Mouse (Mus musculus) limb, embryonic 14.5 days (tissue): Measurements from ENCODE around the gene Sema5b. TPM values are rescaled to one million over a fixed set of nuclear protein-coding genes. Genes with fewer than 3 reads are reported as not detected.

ENCODE experiments used
- ATAC-seq: fragments of 200-750 bp; cut with Nextera tagmentation; 2 replicates; pipeline ENCODE4 v1.8.0; 2017; ENCODE audit warnings: low read depth, moderate number of reproducible peaks, moderate TSS enrichment; ENCODE audit not compliant: low FRiP score
- DNase-seq: peaks from one replicate; pipeline ENCODE4 v3.0.0-alpha.2; 2015; ENCODE audit warnings: low spot score
- H3K27ac ChIP-seq: fragments of 300-500 bp; sonication (generic); replicated peaks from 2 replicates; pipeline ENCODE4 v1.5.1; 2014; ENCODE audit warnings: low read depth, mild to moderate bottlenecking, low read length, moderate library complexity, mixed read lengths
- H3K27me3 ChIP-seq: fragments of 300-500 bp; sonication (generic); 2 replicates; pipeline ENCODE4 v1.6.1; 2014; ENCODE audit warnings: low read length, mixed read lengths; ENCODE audit not compliant: control insufficient read depth, insufficient read depth
- H3K36me3 ChIP-seq: fragments of 300-500 bp; sonication (generic); 2 replicates; pipeline ENCODE4 v1.6.1; 2014; ENCODE audit warnings: mild to moderate bottlenecking, low read length, moderate library complexity, mixed read lengths; ENCODE audit not compliant: control insufficient read depth, insufficient read depth
- H3K4me1 ChIP-seq: fragments of 300-500 bp; sonication (generic); 2 replicates; pipeline ENCODE4 v1.6.1; 2014; ENCODE audit warnings: antibody characterized with exemption, low read length, mixed read lengths; ENCODE audit not compliant: control insufficient read depth, insufficient read depth
- H3K4me2 ChIP-seq: fragments of 300-500 bp; sonication (generic); replicated peaks from 2 replicates; pipeline ENCODE4 v1.6.1; 2014; ENCODE audit warnings: low read depth, mild to moderate bottlenecking, low read length, moderate library complexity; ENCODE audit not compliant: severe bottlenecking
- H3K4me3 ChIP-seq: fragments of 300-500 bp; sonication (generic); replicated peaks from 2 replicates; pipeline ENCODE4 v1.5.1; 2014; ENCODE audit warnings: low read length
- H3K9ac ChIP-seq: fragments of 300-500 bp; sonication (generic); 2 replicates; pipeline ENCODE4 v1.6.1; 2014; ENCODE audit warnings: mild to moderate bottlenecking, low read depth, low read length, moderate library complexity; ENCODE audit not compliant: severe bottlenecking
- H3K9me3 ChIP-seq: fragments of 300-500 bp; sonication (generic); 2 replicates; pipeline ENCODE4 v1.6.1; 2016; ENCODE audit warnings: low read length; ENCODE audit not compliant: control insufficient read depth
- POLR2A ChIP-seq: fragments of 200-500 bp; IDR thresholded peaks from 2 replicates; pipeline ENCODE4 v1.8.0; 2012; ENCODE audit warnings: inconsistent platforms, mild to moderate bottlenecking, moderate library complexity, borderline replicate concordance; ENCODE audit not compliant: insufficient read depth, insufficient read length; ENCODE audit errors: extremely low read depth
- WGBS: fragments of 180-500 bp; shearing (Covaris S2); extraction: QIAGEN DNeasy Blood & Tissue Kit; methylation state at CpG from one replicate; pipeline ENCODE4 v1.1.7; 2014; 5-methylcytosine and 5-hydroxymethylcytosine counted together
- polyA plus RNA-seq, 2 experiments: library from polyadenylated mRNA; depleted of rRNA in 1 of 2; stranded (reverse) in 1 of 2; unstranded in 1 of 2; fragments of >200 nt; fragmentation: Nextera tagmentation in 1 of 2; extraction: Ambion mirVana in 1 of 2; gene quantifications; 2 replicates each; pipeline versions ENCODE4 v1.2.1 to v1.2.3; 2012 to 2014

The Sema5b gene
- polyA plus RNA-seq, 2 experiments = 4.2 to 17.4 TPM

DNA sequence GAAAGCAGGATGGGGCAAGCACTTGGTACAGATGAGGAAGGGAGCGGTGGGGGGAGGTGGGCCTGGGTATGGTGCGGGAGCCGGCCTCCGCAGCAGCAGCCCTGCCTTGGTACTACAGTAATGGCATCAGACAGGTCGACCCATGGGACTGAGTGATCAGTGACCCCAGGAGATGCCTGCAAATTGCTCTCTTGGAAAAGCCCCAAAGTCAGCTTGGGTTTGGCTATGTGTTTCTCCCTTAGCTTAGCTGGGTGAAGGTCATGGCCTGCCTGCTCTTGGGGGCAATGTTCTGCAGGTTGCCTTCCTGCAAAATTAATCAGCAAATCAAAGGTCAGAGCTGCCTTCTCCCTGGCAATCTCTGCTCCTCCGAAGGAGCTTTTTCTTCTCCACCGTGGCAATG, 21.7 kb upstream of the Sema5b start:
- ATAC-seq = no peak
- Histone ChIP-seq H3K27ac (no peak overlapping the region), H3K27me3 (no peaks in the 10 kb centered on the region), H3K4me2 (no peak overlapping the region), H3K4me3 (no peak overlapping the region), H3K4me1 (peaks cover 18% of the 10 kb centered on the region; the same call in 1 of the 2 replicates), H3K9me3 (no peaks in the 10 kb centered on the region), H3K36me3 (no peaks in the 10 kb centered on the region), H3K9ac (no peak overlapping the region)
- TF ChIP-seq POLR2A = no peak
- 60% methylated on average over 7 of the region's 7 CpGs for WGBS
- no peak for DNase-seq

DNA sequence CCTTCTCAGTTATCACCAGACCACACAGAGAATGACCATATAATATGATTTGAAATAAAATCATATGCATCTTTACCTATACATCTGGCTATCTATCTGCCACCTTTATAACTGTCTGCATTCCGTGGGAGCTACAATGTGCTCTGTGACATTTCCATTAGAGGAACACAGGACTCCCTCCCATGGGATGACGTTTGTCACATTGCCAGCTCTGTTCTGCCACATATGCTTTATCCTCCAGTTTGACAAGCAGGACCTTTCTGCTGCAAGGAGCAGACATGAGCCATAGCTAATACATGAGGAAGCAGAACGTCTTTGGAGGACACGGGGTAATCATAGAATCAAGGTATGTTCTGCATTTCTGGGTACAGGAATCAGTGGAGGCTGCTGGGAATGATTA, 16.7 kb upstream of the Sema5b start:
- no peak overlapping the region for H3K27ac ChIP-seq
- H3K9me3 ChIP-seq = no peaks in the 10 kb centered on the region
- no peak overlapping the region for H3K9ac ChIP-seq
- no peak overlapping the region for H3K4me3 ChIP-seq
- H3K4me1 ChIP-seq = no peaks in the 10 kb centered on the region
- H3K27me3 ChIP-seq = no peaks in the 10 kb centered on the region
- ATAC-seq = no peak
- WGBS = 72% methylated on average over 4 of the region's 4 CpGs
- no peaks in the 10 kb centered on the region for H3K36me3 ChIP-seq
- no peak for TF ChIP-seq POLR2A
- no peak overlapping the region for H3K4me2 ChIP-seq
- DNase-seq = no peak

DNA sequence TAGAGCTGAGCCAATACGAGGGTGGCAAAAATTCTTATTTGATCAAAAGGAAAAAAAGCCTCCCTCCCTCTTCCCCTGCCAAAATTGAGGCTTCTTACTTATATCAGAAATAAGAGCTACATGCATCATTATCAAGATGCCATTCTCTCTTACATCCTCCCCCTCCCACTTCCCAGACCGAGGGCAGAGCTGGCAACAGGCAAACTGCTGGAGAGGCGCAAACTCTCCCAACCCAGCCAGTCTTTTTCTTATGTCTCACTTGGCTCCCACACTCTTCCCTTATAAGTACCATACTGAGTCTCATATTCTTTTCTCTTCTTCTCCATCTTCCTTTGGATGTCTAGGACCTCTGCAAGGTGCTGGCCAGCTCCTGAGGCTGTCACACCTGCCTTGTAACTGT, 6.3 kb upstream of the Sema5b start:
- Histone ChIP-seq H3K27ac (no peak overlapping the region), H3K27me3 (0 out of 2 replicates have a peak, but pooled peaks cover 8% of the 10 kb centered on the region), H3K4me1 (no peaks in the 10 kb centered on the region), H3K36me3 (no peaks in the 10 kb centered on the region), H3K4me2 (no peak overlapping the region), H3K9me3 (no peaks in the 10 kb centered on the region), H3K4me3 (no peak overlapping the region), H3K9ac (no peak overlapping the region)
- no peak for TF ChIP-seq POLR2A
- WGBS = 60% methylated on average over 3 of the region's 3 CpGs
- no peak for DNase-seq
- no peak for ATAC-seq

DNA sequence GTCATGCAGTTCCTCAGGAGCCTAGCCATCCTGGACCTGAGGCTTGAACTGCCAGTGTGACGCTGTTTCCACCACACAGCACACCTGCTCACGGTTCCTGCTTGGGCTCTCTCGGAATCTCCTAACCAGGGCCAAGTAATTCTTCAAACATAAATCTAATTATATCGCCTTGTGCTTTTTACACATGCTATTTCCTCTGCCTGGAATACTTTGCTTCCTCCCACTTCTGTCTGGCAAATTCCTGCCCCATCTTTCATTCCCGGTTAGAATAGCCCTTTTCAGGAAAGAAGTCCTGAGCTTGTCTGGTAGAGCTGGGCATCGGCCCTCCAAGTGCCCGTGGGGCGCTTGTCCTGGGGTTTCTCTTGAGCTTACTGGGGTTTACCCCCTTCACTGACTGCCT, 3.3 kb upstream of the Sema5b start:
- TF ChIP-seq POLR2A = no peak
- no peaks in the 10 kb centered on the region for H3K9me3 ChIP-seq
- 78% methylated on average over 8 of the region's 8 CpGs for WGBS
- no peak overlapping the region for H3K4me2 ChIP-seq
- H3K27me3 ChIP-seq = peaks cover 23% of the 10 kb centered on the region; the same call in 1 of the 2 replicates
- H3K4me3 ChIP-seq = no peak overlapping the region
- H3K27ac ChIP-seq = no peak overlapping the region
- peaks cover 4% of the 10 kb centered on the region; the same call in 1 of the 2 replicates for H3K4me1 ChIP-seq
- no peak for DNase-seq
- ATAC-seq = no peak
- no peak overlapping the region for H3K9ac ChIP-seq
- no peaks in the 10 kb centered on the region for H3K36me3 ChIP-seq

DNA sequence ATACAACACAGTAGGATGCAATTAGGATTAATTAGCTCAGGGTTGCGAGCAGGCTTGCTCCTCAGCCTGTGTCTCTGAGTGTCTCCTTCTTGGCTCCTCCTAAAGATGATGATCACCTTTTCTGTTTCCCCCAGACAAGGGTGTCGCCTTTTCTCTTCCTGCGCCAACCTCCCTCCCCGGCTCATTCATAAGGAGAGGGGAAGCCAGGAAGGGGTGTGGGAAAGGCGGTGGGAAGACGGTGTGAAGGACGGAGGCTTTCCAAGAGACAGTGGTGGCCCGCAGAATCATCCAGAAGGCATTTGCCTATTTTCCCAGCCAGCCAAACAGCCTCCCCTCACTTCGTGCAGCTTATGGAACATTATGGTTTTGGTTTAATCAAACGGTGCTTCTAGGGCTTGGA, 1.9 kb upstream of the Sema5b start:
- Histone ChIP-seq H3K36me3 (no peaks in the 10 kb centered on the region), H3K9ac (no peak overlapping the region), H3K4me3 (no peak overlapping the region), H3K9me3 (no peaks in the 10 kb centered on the region), H3K4me2 (no peak overlapping the region), H3K27me3 (peaks cover 33% of the 10 kb centered on the region; the same call in 1 of the 2 replicates), H3K4me1 (peaks cover 5% of the 10 kb centered on the region; the same call in 1 of the 2 replicates), H3K27ac (no peak overlapping the region)
- no peak for DNase-seq
- no peak for TF ChIP-seq POLR2A
- 45% methylated on average over 10 of the region's 10 CpGs for WGBS
- ATAC-seq = no peak
